Mouse (Mus musculus) stomach, embryonic 16.5 days (tissue): ENCODE data around the gene Cdca7. TPM values are rescaled to one million over a fixed set of nuclear protein-coding genes. Genes with fewer than 3 reads are reported as not detected.

Source experiments
- ATAC-seq: fragments of 200-750 bp; cut with Nextera tagmentation; 2 replicates; pipeline ENCODE4 v1.8.0; 2017; ENCODE audit warnings: moderate number of reproducible peaks, moderate TSS enrichment; ENCODE audit not compliant: insufficient read depth, low FRiP score
- H3K27ac ChIP-seq: fragments of 300-500 bp; sonication (generic); 2 replicates; pipeline ENCODE4 v1.5.1; 2014; ENCODE audit warnings: low read length
- H3K27me3 ChIP-seq: fragments of 300-500 bp; sonication (generic); 2 replicates; pipeline ENCODE4 v1.6.1; 2014; ENCODE audit warnings: low read length, control low read depth, mixed read lengths; ENCODE audit not compliant: control insufficient read depth, insufficient read depth
- H3K36me3 ChIP-seq: fragments of 300-500 bp; sonication (generic); 2 replicates; pipeline ENCODE4 v1.6.1; 2014; ENCODE audit warnings: low read length; ENCODE audit not compliant: control insufficient read depth, insufficient read depth
- H3K4me1 ChIP-seq: fragments of 300-500 bp; sonication (generic); 2 replicates; pipeline ENCODE4 v1.6.1; 2014; ENCODE audit warnings: low read length, control low read depth, mixed read lengths; ENCODE audit not compliant: control insufficient read depth, insufficient read depth
- H3K4me2 ChIP-seq: fragments of 300-500 bp; sonication (generic); 2 replicates; pipeline ENCODE4 v1.6.1; 2014; ENCODE audit warnings: low read depth, low read length, mixed read lengths
- H3K4me3 ChIP-seq: fragments of 300-500 bp; sonication (generic); replicated peaks from 2 replicates; pipeline ENCODE4 v1.5.1; 2014; ENCODE audit warnings: mild to moderate bottlenecking, low read length
- H3K9ac ChIP-seq: fragments of 300-500 bp; sonication (generic); 2 replicates; pipeline ENCODE4 v1.6.1; 2014; ENCODE audit warnings: low read length
- H3K9me3 ChIP-seq: fragments of 300-500 bp; sonication (generic); replicated peaks from 2 replicates; pipeline ENCODE4 v1.6.1; 2016; ENCODE audit warnings: low read length, control low read depth; ENCODE audit not compliant: control insufficient read depth
- WGBS: fragments of 180-500 bp; shearing (Covaris S2); extraction: QIAGEN DNeasy Blood & Tissue Kit; methylation state at CpG from one replicate; pipeline ENCODE4 v1.1.7; 2014; 5-methylcytosine and 5-hydroxymethylcytosine counted together
- polyA plus RNA-seq: library from polyadenylated mRNA; unstranded; fragments of >200 nt; fragmentation: Nextera tagmentation; extraction: Ambion mirVana; gene quantifications from 2 replicates; pipeline ENCODE4 v1.2.1, GENCODE M21; 2015

Gene Cdca7
- 112 and 114 TPM in 2 replicates for polyA plus RNA-seq

GRCm38 (mm10) chr2:72475797-72476485 lies at the start of gene Cdca7:
Gene Cdca7, plus strand, starts transcription at chr2:72476159.
- H3K4me2 ChIP-seq = peak within 1 kb of the TSS; percentile 88
- no peaks in the 10 kb centered on the region for H3K9me3 ChIP-seq
- H3K9ac ChIP-seq = peak within 1 kb of the TSS; percentile 90
- ATAC-seq = peak; percentile 92
- H3K4me3 ChIP-seq = peak within 1 kb of the TSS; percentile 96
- peaks cover 5% of the 10 kb centered on the region; the same call in 1 of the 2 replicates for H3K36me3 ChIP-seq
- peaks cover 28% of the 10 kb centered on the region for H3K4me1 ChIP-seq
- H3K27me3 ChIP-seq = no peaks in the 10 kb centered on the region
- WGBS = under 1% methylated on average over 58 of the region's 58 CpGs
- H3K27ac ChIP-seq = peak within 1 kb of the TSS; percentile 88

GRCm38 (mm10) chr2:72426776-72427175 lies 49.2 kb upstream of the Cdca7 start:
- ATAC-seq = no peak
- H3K9ac ChIP-seq = no peak overlapping the region

GRCm38 (mm10) chr2:72427288-72427687 lies 48.7 kb upstream of the Cdca7 start:
- no peak for ATAC-seq
- Histone ChIP-seq H3K27me3 (no peaks in the 10 kb centered on the region), H3K9ac (no peak overlapping the region), H3K4me1 (no peaks in the 10 kb centered on the region), H3K36me3 (no peaks in the 10 kb centered on the region), H3K4me3 (no peak overlapping the region), H3K4me2 (no peak overlapping the region), H3K27ac (no peak overlapping the region), H3K9me3 (no peaks in the 10 kb centered on the region)
- WGBS = 65% methylated on average over 11 of the region's 11 CpGs

More at GRCm38 (mm10) chr2:72426776-72427175, 49.2 kb upstream of the Cdca7 start:
- H3K4me2 ChIP-seq = no peak overlapping the region
- no peaks in the 10 kb centered on the region for H3K36me3 ChIP-seq
- 50% methylated on average over 8 of the region's 8 CpGs for WGBS
- H3K27ac ChIP-seq = no peak overlapping the region
- no peaks in the 10 kb centered on the region for H3K27me3 ChIP-seq
- H3K4me3 ChIP-seq = no peak overlapping the region
- no peaks in the 10 kb centered on the region for H3K9me3 ChIP-seq
- no peaks in the 10 kb centered on the region for H3K4me1 ChIP-seq

GRCm38 (mm10) chr2:72438941-72439533 lies 36.9 kb upstream of the Cdca7 start:
- H3K4me1 ChIP-seq = no peaks in the 10 kb centered on the region
- WGBS = 80% methylated on average over 8 of the region's 8 CpGs
- no peak overlapping the region for H3K4me2 ChIP-seq
- ATAC-seq = no peak
- H3K9me3 ChIP-seq = no peaks in the 10 kb centered on the region
- H3K27me3 ChIP-seq = no peaks in the 10 kb centered on the region
- no peaks in the 10 kb centered on the region for H3K36me3 ChIP-seq
- H3K27ac ChIP-seq = no peak overlapping the region
- no peak overlapping the region for H3K9ac ChIP-seq
- no peak overlapping the region for H3K4me3 ChIP-seq

GRCm38 (mm10) chr2:72441010-72441409 lies 34.9 kb upstream of the Cdca7 start:
- no peak overlapping the region for H3K9ac ChIP-seq
- no peak for ATAC-seq
- H3K9me3 ChIP-seq = no peaks in the 10 kb centered on the region
- no peaks in the 10 kb centered on the region for H3K4me1 ChIP-seq
- H3K27me3 ChIP-seq = no peaks in the 10 kb centered on the region
- H3K4me3 ChIP-seq = no peak overlapping the region
- no peak overlapping the region for H3K4me2 ChIP-seq
- WGBS = 92% methylated on average over 9 of the region's 9 CpGs
- no peak overlapping the region for H3K27ac ChIP-seq
- H3K36me3 ChIP-seq = no peaks in the 10 kb centered on the region

GRCm38 (mm10) chr2:72442825-72443224 lies 33.1 kb upstream of the Cdca7 start:
- Histone ChIP-seq H3K4me1 (no peaks in the 10 kb centered on the region; the same call in 1 of the 2 replicates), H3K36me3 (no peaks in the 10 kb centered on the region), H3K27me3 (no peaks in the 10 kb centered on the region), H3K4me3 (no peak overlapping the region), H3K27ac (no peak overlapping the region), H3K4me2 (no peak overlapping the region), H3K9me3 (no peaks in the 10 kb centered on the region), H3K9ac (no peak overlapping the region)
- WGBS = 83% methylated on average over 6 of the region's 6 CpGs
- ATAC-seq = no peak

- Histone ChIP-seq H3K27ac (no peak overlapping the region), H3K9me3 (no peaks in the 10 kb centered on the region)
Observed at GRCm38 (mm10) chr2:72443960-72444359, 32.0 kb upstream of the Cdca7 start.

GRCm38 (mm10) chr2:72446106-72446505 lies 29.9 kb upstream of the Cdca7 start:
- no peak for ATAC-seq

More at GRCm38 (mm10) chr2:72443960-72444359, 32.0 kb upstream of the Cdca7 start:
- Histone ChIP-seq H3K4me3 (no peak overlapping the region), H3K4me1 (no peaks in the 10 kb centered on the region; the same call in 1 of the 2 replicates), H3K27me3 (no peaks in the 10 kb centered on the region), H3K4me2 (no peak overlapping the region), H3K36me3 (no peaks in the 10 kb centered on the region), H3K9ac (no peak overlapping the region)
- WGBS = 70% methylated on average over 3 of the region's 3 CpGs
- ATAC-seq = no peak

GRCm38 (mm10) chr2:72446615-72447014 lies 29.3 kb upstream of the Cdca7 start:
- H3K9ac ChIP-seq = no peak overlapping the region
- H3K9me3 ChIP-seq = no peaks in the 10 kb centered on the region
- ATAC-seq = no peak
- H3K4me2 ChIP-seq = no peak overlapping the region
- WGBS = 29% methylated on average over 5 of the region's 5 CpGs
- H3K27me3 ChIP-seq = no peaks in the 10 kb centered on the region
- H3K36me3 ChIP-seq = no peaks in the 10 kb centered on the region
- H3K4me1 ChIP-seq = no peaks in the 10 kb centered on the region; the same call in 1 of the 2 replicates
- no peak overlapping the region for H3K27ac ChIP-seq
- H3K4me3 ChIP-seq = no peak overlapping the region

More at GRCm38 (mm10) chr2:72446106-72446505, 29.9 kb upstream of the Cdca7 start:
- Histone ChIP-seq H3K36me3 (no peaks in the 10 kb centered on the region), H3K9me3 (no peaks in the 10 kb centered on the region), H3K4me1 (no peaks in the 10 kb centered on the region; the same call in 1 of the 2 replicates), H3K9ac (no peak overlapping the region), H3K4me3 (no peak overlapping the region), H3K27me3 (no peaks in the 10 kb centered on the region), H3K4me2 (no peak overlapping the region), H3K27ac (no peak overlapping the region)
- WGBS = 92% methylated on average over 3 of the region's 3 CpGs
